Mouse (Mus musculus) stomach, postnatal 0 days (tissue): Measurements from ENCODE around the gene Creb3l2.

Experiments
- CTCF ChIP-seq: IDR thresholded peaks from 2 replicates; pipeline ENCODE4 v1.5.1; 2016; ENCODE audit warnings: antibody characterized with exemption, low read depth, mild to moderate bottlenecking, moderate library complexity
- EP300 ChIP-seq: optimal IDR thresholded peaks from 2 replicates; pipeline ENCODE3; 2016; ENCODE audit warnings: antibody characterized with exemption

- no peak for TF ChIP-seq CTCF
- no peak for TF ChIP-seq EP300
These were observed 15.3 kb downstream of the Creb3l2 start for GRCm38 (mm10) chr6:37426615-37427014.
